Mouse (Mus musculus) MEL (cell line): ENCODE measurements around the gene Tmem132c.

Experiments used
- CHD1 ChIP-seq: IDR thresholded peaks from 2 replicates; pipeline ENCODE4 v1.6.1; 2012; ENCODE audit warnings: low read depth, mild to moderate bottlenecking, inconsistent platforms, low read length, improper control_type of control experiment
- CTCF ChIP-seq, 3 experiments: IDR thresholded peaks in 2 of 3; conservative IDR thresholded peaks in 1 of 3; 2 replicates each; pipeline ENCODE4 v1.5.1; 2011 to 2012; ENCODE audit warnings: low read length in 3 of 3, low read depth in 2 of 3, mild to moderate bottlenecking in 2 of 3, improper control_type of control experiment in 1 of 3, inconsistent platforms in 1 of 3, mixed read lengths in 1 of 3, moderate library complexity in 1 of 3; ENCODE audit not compliant: control insufficient read depth in 1 of 3, insufficient read depth in 1 of 3, poor library complexity in 1 of 3, severe bottlenecking in 1 of 3
- EP300 ChIP-seq, 2 experiments: IDR thresholded peaks; 2 replicates each; pipeline ENCODE4 v1.6.1; 2011; ENCODE audit warnings: improper control_type of control experiment in 2 of 2, low read length in 2 of 2, low read depth in 1 of 2, mild to moderate bottlenecking in 1 of 2
- GATA1 ChIP-seq: IDR thresholded peaks from 2 replicates; pipeline ENCODE4 v1.6.1; 2011; ENCODE audit warnings: low read depth, low read length, improper control_type of control experiment
- JUND ChIP-seq: IDR thresholded peaks from 2 replicates; pipeline ENCODE4 v1.6.1; 2011; ENCODE audit warnings: low read depth, mild to moderate bottlenecking, improper control_type of control experiment, low read length
- KAT2A ChIP-seq: conservative IDR thresholded peaks from 2 replicates; pipeline ENCODE4 v1.6.1; 2012; ENCODE audit warnings: low read depth, low read length, improper control_type of control experiment, inconsistent platforms
- MAX ChIP-seq: IDR thresholded peaks from 2 replicates; pipeline ENCODE4 v1.6.1; 2011; ENCODE audit warnings: low read length, improper control_type of control experiment
- MEF2A ChIP-seq: IDR thresholded peaks from 2 replicates; pipeline ENCODE4 v1.6.1; 2014; ENCODE audit warnings: low read depth, mild to moderate bottlenecking, inconsistent platforms, low read length, improper control_type of control experiment; ENCODE audit not compliant: poor library complexity, insufficient replicate concordance, severe bottlenecking; ENCODE audit errors: extremely low read depth
- POLR2A ChIP-seq, 2 experiments: IDR thresholded peaks; 2 replicates each; pipeline ENCODE4 v1.6.1; 2011 to 2012; ENCODE audit warnings: low read length in 2 of 2, mild to moderate bottlenecking in 2 of 2, control low read depth in 1 of 2, improper control_type of control experiment in 1 of 2, low read depth in 1 of 2, moderate library complexity in 1 of 2; ENCODE audit not compliant: control insufficient read depth in 1 of 2, insufficient read depth in 1 of 2, poor library complexity in 1 of 2
- POLR2AphosphoS2 ChIP-seq: IDR thresholded peaks from 2 replicates; pipeline ENCODE4 v1.6.1; 2011; ENCODE audit warnings: low read length, improper control_type of control experiment
- TCF12 ChIP-seq: IDR thresholded peaks from 2 replicates; pipeline ENCODE4 v1.6.1; 2014; ENCODE audit warnings: low read depth, mild to moderate bottlenecking, inconsistent platforms, low read length, improper control_type of control experiment, moderate library complexity
- USF1 ChIP-seq: IDR thresholded peaks from 2 replicates; pipeline ENCODE4 v1.6.1; 2014; ENCODE audit warnings: low read depth, mild to moderate bottlenecking, inconsistent platforms, low read length, improper control_type of control experiment, moderate library complexity
- ZC3H11A ChIP-seq: IDR thresholded peaks from 2 replicates; pipeline ENCODE4 v1.6.1; 2012; ENCODE audit warnings: low read depth, mild to moderate bottlenecking, inconsistent platforms, low read length, improper control_type of control experiment
- ZKSCAN1 ChIP-seq: IDR thresholded peaks from 2 replicates; pipeline ENCODE4 v1.6.1; 2012; ENCODE audit warnings: low read depth, mild to moderate bottlenecking, inconsistent platforms, low read length, improper control_type of control experiment, moderate library complexity

- TF ChIP-seq GATA1 = no peak
- no peak for TF ChIP-seq POLR2A (IDR thresholded peaks at IDR 0.05; ENCODE audit: control insufficient read depth in 1 of 2, insufficient read depth in 1 of 2, low read depth in 1 of 2, low read length in 2 of 2, poor library complexity in 1 of 2)
- no peak for TF ChIP-seq CTCF (IDR thresholded peaks at IDR 0.05 in 2 of 3, conservative IDR thresholded peaks at IDR 0.05 in 1 of 3; ENCODE audit: control insufficient read depth in 1 of 3, insufficient read depth in 1 of 3, low read depth in 2 of 3, low read length in 3 of 3, poor library complexity in 1 of 3, severe bottlenecking in 1 of 3)
- TF ChIP-seq EP300 (IDR thresholded peaks at IDR 0.05; ENCODE audit: low read depth in 1 of 2, low read length in 2 of 2) = no peak
- no peak for TF ChIP-seq POLR2AphosphoS2
- no peak for TF ChIP-seq KAT2A
- no peak for TF ChIP-seq MAX
- no peak for TF ChIP-seq CHD1
- no peak for TF ChIP-seq ZC3H11A
- TF ChIP-seq USF1 = no peak
- TF ChIP-seq ZKSCAN1 = no peak
- no peak for TF ChIP-seq TCF12
- no peak for TF ChIP-seq MEF2A
- TF ChIP-seq JUND = no peak
Measured at GRCm38 (mm10) chr5:127592406-127592805, 350.8 kb downstream of the Tmem132c start.
